Mouse (Mus musculus) heart, postnatal 36 days (tissue): ENCODE measurements around the gene Ercc2. TPM values are rescaled to one million over a fixed set of nuclear protein-coding genes. Genes with fewer than 3 reads are reported as not detected.
A peak's percentile ranks its signal among the peaks of the same experiment; 100 is the strongest.

ENCODE experiments used
- DNase-seq, 2 experiments: peaks; one replicate each; pipeline ENCODE4 v3.0.0; 2021 to 2022
- intact Hi-C: fragments of 180-260 bp; cut with DNase I; formaldehyde crosslinking; loops from one replicate; pipeline ENCODE4 v1.15.1; 2025
- total RNA-seq, 2 experiments: library from RNA; stranded (reverse); gene quantifications; 2 replicates each; pipeline ENCODE4 v1.2.3; 2021

Ercc2 gene
- total RNA-seq, result 10 to 100 TPM; 11.8 to 12.0 TPM

DNA sequence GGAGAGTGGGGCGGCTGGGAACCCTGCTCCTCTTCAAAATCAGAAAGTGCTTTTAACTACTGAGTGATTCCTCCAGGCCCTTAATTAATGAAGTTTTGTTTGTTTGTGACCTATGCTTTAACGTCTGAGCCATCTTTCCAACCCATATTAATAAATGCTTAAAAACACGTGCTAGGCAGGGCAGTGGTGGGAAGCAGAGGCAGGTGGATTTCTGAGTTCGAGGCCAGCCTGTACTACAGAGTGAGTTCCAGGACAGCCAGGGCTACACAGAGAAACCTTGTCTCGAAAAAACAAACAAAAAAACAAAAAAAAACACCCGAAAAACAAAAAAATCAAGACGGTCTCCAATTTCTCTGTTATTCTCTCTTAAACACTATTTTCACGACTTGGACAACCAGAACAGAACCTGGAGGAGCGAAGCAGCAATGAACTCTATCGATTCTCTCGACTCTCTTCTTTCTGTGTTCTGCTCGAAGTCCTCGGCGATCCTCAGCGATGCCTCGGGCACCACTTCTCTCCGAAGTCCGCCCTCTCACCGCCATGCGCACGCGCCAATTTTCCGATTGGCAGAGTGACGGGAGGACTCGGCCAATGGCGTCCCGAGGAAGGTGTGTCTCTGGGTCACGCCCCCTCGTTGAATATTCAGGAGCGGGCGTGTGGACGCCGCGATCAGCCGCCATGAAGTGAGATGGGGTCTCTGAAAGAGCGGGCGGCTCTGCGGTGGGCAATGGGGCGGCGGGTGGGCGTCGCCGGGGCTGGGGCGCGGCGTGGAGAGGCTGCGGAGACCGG is at the start of gene Ercc2:
Gene Ercc2, plus strand, starts transcription at position 634 of the 789 bp plus-strand sequence.
- peak; percentile 99 for DNase-seq
- intact Hi-C loops, result no loop called here

- DNase-seq, result peak; percentile 79 to 85
- intact Hi-C loops, result loop anchor here (1.0 kb wide), 1 partner anchor 24 kb away; no protein-coding TSS in a partner anchor
Observed at GRCm38 (mm10) chr7:19332709-19333352, 49.0 kb upstream of the Ercc2 start.

DNA sequence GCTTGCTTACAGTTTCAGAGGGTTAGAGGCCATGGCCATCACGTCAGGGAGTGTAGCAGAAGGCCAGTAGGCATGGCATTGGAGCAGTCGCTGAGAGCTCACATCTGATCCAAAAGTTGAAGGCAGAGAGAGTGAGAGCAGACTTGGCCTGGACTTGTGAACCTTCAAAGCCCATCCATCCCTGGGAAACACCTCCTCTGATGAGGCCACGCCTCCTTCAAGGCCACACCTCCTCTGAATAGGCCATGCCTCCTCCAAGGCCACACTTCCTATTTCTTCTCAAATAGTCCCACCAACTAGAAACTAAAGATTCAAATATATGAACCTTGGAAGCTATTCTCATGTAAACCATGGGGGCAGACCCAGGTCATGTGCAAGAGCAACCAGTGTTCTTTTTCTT is 46.2 kb upstream of the Ercc2 start:
- intact Hi-C loops, result no loop called here

GRCm38 (mm10) chr7:19337122-19337521 is 44.7 kb upstream of the Ercc2 start:
- intact Hi-C loops, result no loop called here
- DNase-seq, result no peak

More for the DNA sequence above, 46.2 kb upstream of the Ercc2 start:
- DNase-seq, result no peak

GRCm38 (mm10) chr7:19338060-19338459 is 43.8 kb upstream of the Ercc2 start:
- intact Hi-C loops, result no loop called here
- no peak for DNase-seq

GRCm38 (mm10) chr7:19338596-19338995 is 43.2 kb upstream of the Ercc2 start:
- intact Hi-C loops, result no loop called here
- DNase-seq, result no peak

DNA sequence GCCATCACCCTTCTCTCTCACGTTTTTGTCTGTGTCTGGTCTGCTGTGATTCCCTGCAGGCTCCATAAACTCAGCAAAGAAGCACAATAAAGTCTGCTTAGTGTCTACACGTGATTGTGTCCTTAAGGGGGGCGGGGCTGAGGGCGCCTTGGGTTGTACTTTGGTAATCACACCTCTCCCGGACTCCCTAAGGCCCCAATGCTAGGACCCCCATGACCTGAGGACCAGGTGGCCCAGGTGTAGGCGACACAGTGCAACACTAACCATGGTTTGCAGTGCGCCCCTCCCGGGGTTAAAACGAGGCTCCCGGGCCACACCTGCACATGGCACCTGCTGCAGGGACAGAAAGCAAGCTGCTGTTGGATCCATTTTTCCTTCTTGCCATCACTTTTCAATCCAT is 40.6 kb upstream of the Ercc2 start:
- intact Hi-C loops, result loop anchor here (5.0 kb wide), 1 partner anchor 164 kb away; the partner anchor contains the start of gene Eml2

DNA sequence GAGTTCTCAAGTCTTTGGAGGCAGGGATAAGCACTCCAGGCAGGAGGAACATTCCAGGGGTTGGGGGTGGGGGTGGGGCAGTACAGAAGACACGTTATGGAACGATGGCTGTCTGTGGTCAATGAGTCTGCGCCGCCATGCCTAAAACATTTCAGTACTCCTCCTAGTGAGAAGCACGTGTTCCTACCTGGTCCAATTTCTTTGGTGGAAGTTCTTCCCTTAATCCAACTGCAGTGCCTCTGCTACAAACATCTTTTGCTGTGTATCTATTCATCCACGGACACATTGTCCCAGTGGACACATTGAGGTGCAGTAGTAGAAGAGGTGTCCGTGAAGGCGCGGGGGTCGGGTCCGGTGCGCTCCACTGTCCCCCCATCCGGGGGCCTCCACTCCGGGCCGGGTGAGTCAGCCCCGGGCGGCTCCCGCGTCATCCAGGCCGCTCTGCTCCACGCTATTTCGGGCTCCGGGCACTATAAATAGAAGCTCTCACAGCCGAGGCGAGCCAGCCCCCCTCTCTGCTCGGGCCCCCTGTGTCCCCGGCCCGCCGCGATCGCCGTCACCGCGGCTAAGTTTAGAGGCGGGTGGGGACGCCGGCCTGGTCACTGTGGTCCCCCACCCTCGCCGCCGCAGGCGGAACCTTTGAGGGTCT is 39.9 kb upstream of the Ercc2 start:
- DNase-seq, result peak; percentile 58 to 75
- intact Hi-C loops, result loop anchor here (5.0 kb wide), 1 partner anchor 165 kb away; the partner anchor contains the start of gene Eml2

More for the DNA sequence above, 40.6 kb upstream of the Ercc2 start:
- DNase-seq, result no peak

GRCm38 (mm10) chr7:19342481-19343027 is 39.3 kb upstream of the Ercc2 start:
- intact Hi-C loops, result loop anchor here (1.0 to 5.0 kb wide), 3 partner anchors 42 to 165 kb away; partner anchors contain the start of gene Eml2
- peak; percentile 93 to 95 for DNase-seq

DNA sequence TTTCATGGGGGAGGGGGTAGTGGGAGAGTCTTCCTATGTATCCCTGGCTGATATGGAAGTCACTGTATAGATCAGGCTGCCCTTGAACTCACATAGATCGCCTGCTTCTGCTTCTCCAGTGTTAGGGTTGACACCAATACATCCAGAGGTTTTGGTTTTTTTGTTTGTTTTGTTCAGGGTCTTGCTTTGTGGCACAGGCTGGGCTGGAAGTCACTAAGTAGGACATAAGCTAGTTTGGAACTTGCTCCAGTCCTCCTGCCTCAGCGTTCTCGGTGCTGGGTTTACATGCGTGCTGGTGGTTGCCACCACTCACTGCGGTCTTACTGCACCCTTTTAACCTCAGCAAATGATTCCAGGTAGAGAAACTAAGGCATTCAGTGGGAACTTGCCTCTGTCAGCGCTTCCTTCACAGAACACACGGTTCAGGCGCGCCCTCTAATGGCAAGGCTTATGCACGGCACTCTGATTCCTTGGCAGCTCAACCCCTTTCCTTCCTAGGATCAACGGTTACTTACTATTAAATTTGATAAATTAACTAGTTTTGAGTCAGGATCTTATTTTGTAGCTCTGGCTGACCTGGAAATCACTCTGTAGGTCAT is 38.5 kb upstream of the Ercc2 start:
- intact Hi-C loops, result loop anchor here (1.0 to 5.0 kb wide), 3 partner anchors 43 to 166 kb away; partner anchors contain the start of gene Eml2
- peak; percentile 79 to 85 for DNase-seq

DNA sequence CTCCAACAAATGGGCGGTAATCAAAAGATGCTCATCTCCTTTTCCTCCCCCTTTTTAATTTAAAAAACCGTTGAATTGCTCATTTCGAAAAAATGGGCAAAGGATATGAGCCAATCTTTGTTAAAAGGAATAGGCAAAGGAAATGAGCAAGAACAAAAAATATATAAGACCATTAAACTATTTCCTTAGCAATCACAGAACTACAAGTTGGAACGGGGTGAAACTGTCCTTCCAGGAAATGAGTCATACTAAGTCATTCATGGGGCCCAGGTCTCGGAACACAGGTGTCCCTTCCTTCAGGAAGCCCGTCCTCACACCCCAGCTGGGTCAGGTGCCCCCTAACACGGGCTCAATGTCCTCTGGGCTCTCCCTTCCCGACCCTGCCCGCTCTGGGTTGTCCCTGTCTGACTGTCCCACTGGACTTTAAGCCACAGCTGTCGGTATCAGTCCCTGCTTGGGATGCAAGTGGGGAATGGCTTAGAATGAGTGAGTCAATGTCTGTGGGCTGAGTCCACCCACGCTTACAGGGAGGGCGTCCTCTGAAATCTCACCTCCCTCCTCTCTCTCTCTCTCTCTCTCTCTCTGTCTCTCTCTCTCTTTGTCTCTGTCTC is 37.5 kb upstream of the Ercc2 start, which contains the start of gene Ercc1:
Gene Ercc1, plus strand, starts transcription at position 542 of the 611 bp plus-strand sequence.
- peak; percentile 42 to 44 for DNase-seq
- intact Hi-C loops, result loop anchor here (5.0 kb wide), 1 partner anchor 167 kb away; the partner anchor contains the start of gene Eml2

DNA sequence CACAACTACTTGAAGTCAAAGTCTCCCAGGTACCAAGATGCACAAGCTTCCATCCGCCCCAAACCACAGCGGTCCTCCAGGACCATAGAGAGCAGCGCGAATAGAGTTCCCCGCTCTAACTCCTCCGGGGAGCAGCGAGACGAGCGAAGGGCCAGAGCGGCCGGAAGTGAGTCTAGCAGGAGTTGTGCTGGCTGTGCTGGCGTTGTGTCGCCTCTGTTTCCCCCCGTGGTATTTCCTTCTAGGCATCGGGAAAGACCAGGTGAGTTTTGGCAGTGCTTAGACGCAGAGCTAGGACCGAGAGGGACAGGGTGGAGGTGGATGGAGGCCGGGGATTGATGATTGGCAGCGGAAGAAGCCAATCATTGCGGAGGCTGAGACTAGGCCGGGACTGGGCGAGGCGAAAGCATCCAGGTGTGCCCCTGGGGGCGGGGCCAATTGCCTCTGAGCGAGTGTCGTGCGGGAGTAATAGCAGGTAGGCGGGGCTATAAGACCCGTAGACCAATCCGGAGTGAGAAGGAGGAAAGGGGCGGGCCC is 36.8 kb upstream of the Ercc2 start:
- intact Hi-C loops, result loop anchor here (5.0 kb wide), 1 partner anchor 168 kb away; the partner anchor contains the start of gene Eml2
- DNase-seq, result peak; percentile 90 to 92

GRCm38 (mm10) chr7:19349188-19349915 is 32.5 kb upstream of the Ercc2 start:
- intact Hi-C loops, result no loop called here
- DNase-seq, result peak in 1 of 2 experiments; percentile 33

DNA sequence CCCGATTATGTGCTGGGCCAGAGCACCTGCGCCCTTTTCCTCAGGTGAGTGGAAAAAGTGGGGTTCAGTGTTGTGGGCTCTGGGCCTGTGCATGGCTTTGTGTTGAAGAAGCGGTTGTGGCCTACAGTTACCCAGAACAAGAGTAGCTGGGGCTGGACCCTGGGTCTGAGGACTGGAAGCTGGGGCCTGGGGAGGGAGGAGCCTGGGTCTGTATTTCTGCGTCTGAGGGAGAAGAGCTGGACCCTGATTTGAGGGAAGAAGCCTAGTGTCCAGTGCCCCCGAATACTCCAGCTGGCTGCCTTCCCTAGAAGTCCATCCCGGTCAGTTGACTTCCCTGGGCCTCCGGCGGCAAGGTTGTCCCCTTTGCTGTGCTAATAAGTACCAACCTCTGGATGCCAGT is 31.6 kb upstream of the Ercc2 start:
- DNase-seq, result no peak
- intact Hi-C loops, result no loop called here

DNA sequence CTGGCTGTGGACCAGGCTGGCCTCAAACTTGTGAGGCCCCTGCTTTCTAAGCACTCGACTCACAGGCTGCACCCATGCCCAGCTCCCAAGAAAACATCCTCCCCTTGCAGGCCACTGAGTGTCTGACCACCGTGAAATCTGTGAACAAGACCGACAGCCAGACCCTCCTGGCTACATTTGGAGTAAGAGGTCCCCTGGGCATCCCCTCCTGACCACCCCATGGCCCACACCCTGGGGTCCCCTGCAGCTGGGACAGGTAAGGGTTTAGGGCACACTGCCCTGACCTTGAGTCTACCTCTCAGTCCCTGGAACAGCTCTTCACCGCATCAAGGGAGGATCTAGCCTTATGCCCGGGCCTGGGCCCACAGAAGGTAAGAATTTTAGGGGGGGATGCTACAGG is 26.8 kb upstream of the Ercc2 start:
- intact Hi-C loops, result loop anchor here (5.0 kb wide), 1 partner anchor 118 kb away; no protein-coding TSS in a partner anchor
- no peak for DNase-seq

- no peak for DNase-seq
- intact Hi-C loops, result loop anchor here (5.0 kb wide), 1 partner anchor 119 kb away; no protein-coding TSS in a partner anchor
Observed at GRCm38 (mm10) chr7:19356311-19356710, 25.5 kb upstream of the Ercc2 start.

GRCm38 (mm10) chr7:19357381-19358375 is 24.1 kb upstream of the Ercc2 start:
- intact Hi-C loops, result loop anchor here (5.0 kb wide), 1 partner anchor 120 kb away; no protein-coding TSS in a partner anchor
- DNase-seq, result no peak
